Mouse (Mus musculus): ENCODE measurements around the gene H2afj.

- TF ChIP-seq GATA1 (IDR thresholded peaks at IDR 0.05; ENCODE audit: borderline replicate concordance, low read length), result no peak
- TF ChIP-seq FLI1 (IDR thresholded peaks at IDR 0.05; ENCODE audit: low read length), result no peak
Observed at GRCm38 (mm10) chr6:136827516-136827880, 19.5 kb downstream of the H2afj start, which contains the start of gene BC049715.
